Mouse (Mus musculus) layer of hippocampus, adult 9-11 months (tissue): ENCODE measurements at regions not wholly inside any gene's neighbourhood (a gene's known extent, or its start where the extent isn't known, plus 50 kb on each side); places are given as distances from the start of the nearest gene placed in this dataset.

ENCODE experiments used
- DNase-seq: peaks from one replicate; pipeline ENCODE4 v3.0.0; 2022

GRCm38 (mm10) chr17:9904525-9904991 lies 235.0 kb upstream of the Pabpc6 start:
- DNase-seq: peak; percentile 23

GRCm38 (mm10) chr17:9903313-9903712 lies 233.8 kb upstream of the Pabpc6 start:
- DNase-seq: peak; percentile 22

GRCm38 (mm10) chr17:9896964-9897363 lies 227.4 kb upstream of the Pabpc6 start:
- no peak for DNase-seq

GRCm38 (mm10) chr17:9895686-9896082 lies 226.2 kb upstream of the Pabpc6 start:
- DNase-seq: no peak

- no peak for DNase-seq
These were observed 225.5 kb upstream of the Pabpc6 start for GRCm38 (mm10) chr17:9894828-9895685.

GRCm38 (mm10) chr17:9893966-9894365 lies 224.4 kb upstream of the Pabpc6 start:
- no peak for DNase-seq

GRCm38 (mm10) chr17:9892776-9893175 lies 223.3 kb upstream of the Pabpc6 start:
- no peak for DNase-seq

- DNase-seq: no peak
These were observed 222.6 kb upstream of the Pabpc6 start for GRCm38 (mm10) chr17:9892141-9892540.

- no peak for DNase-seq
These were observed 219.0 kb upstream of the Pabpc6 start for GRCm38 (mm10) chr17:9888494-9888893.

GRCm38 (mm10) chr17:9885110-9885509 lies 215.6 kb upstream of the Pabpc6 start:
- DNase-seq: no peak

- DNase-seq: no peak
These were observed 213.2 kb upstream of the Pabpc6 start for GRCm38 (mm10) chr17:9882639-9883226.

- peak; percentile 70 for DNase-seq
These were observed 210.2 kb upstream of the Pabpc6 start for GRCm38 (mm10) chr17:9879556-9880206.

- no peak for DNase-seq
These were observed 204.2 kb upstream of the Pabpc6 start for GRCm38 (mm10) chr17:9873695-9874094.

- no peak for DNase-seq
These were observed 200.7 kb upstream of the Pabpc6 start for GRCm38 (mm10) chr17:9870237-9870636.

- DNase-seq: no peak
These were observed 199.3 kb upstream of the Pabpc6 start for GRCm38 (mm10) chr17:9868747-9869281.

- DNase-seq: no peak
These were observed 194.7 kb upstream of the Pabpc6 start for GRCm38 (mm10) chr17:9864254-9864653.

GRCm38 (mm10) chr17:9861923-9862854 lies 192.7 kb upstream of the Pabpc6 start:
- DNase-seq: peak; percentile 38

- peak; percentile 59 for DNase-seq
These were observed 191.8 kb upstream of the Pabpc6 start for GRCm38 (mm10) chr17:9861346-9861745.

- DNase-seq: peak; percentile 56
These were observed 179.2 kb upstream of the Pabpc6 start for GRCm38 (mm10) chr17:9848559-9849357.

- DNase-seq: peak; percentile 14
These were observed 176.0 kb upstream of the Pabpc6 start for GRCm38 (mm10) chr17:9845451-9846075.

GRCm38 (mm10) chr17:9841103-9841502 lies 171.6 kb upstream of the Pabpc6 start:
- DNase-seq: peak; percentile 68
